Mouse (Mus musculus) CH12.LX (cell line): Measurements from ENCODE around the gene Hsh2d.

Experiments used
- CTCF ChIP-seq, 2 experiments: IDR thresholded peaks in 1 of 2; conservative IDR thresholded peaks in 1 of 2; 2 replicates each; pipeline ENCODE4 v1.5.1; 2011 to 2012; ENCODE audit warnings: low read depth in 2 of 2, low read length in 2 of 2, improper control_type of control experiment in 1 of 2, inconsistent platforms in 1 of 2, mild to moderate bottlenecking in 1 of 2, moderate library complexity in 1 of 2
- EP300 ChIP-seq: IDR thresholded peaks from 2 replicates; pipeline ENCODE4 v1.6.1; 2011; ENCODE audit warnings: low read length, improper control_type of control experiment
- JUN ChIP-seq: IDR thresholded peaks from 2 replicates; pipeline ENCODE4 v1.6.1; 2011; ENCODE audit warnings: low read depth, mild to moderate bottlenecking, low read length, improper control_type of control experiment, moderate library complexity; ENCODE audit not compliant: insufficient read depth
- RCOR1 ChIP-seq: conservative IDR thresholded peaks from 2 replicates; pipeline ENCODE4 v1.6.1; 2012; ENCODE audit warnings: low read depth, mild to moderate bottlenecking, inconsistent platforms, low read length, improper control_type of control experiment
- USF2 ChIP-seq: conservative IDR thresholded peaks from 2 replicates; pipeline ENCODE4 v1.6.1; 2011; ENCODE audit warnings: low read depth, low read length, improper control_type of control experiment

GRCm38 (mm10) chr8:72147266-72147665 is 42.2 kb upstream of the Hsh2d start:
- TF ChIP-seq RCOR1 (no peak), EP300 (no peak), USF2 (no peak), CTCF (conservative IDR thresholded peaks at IDR 0.05 in 1 of 2, IDR thresholded peaks at IDR 0.05 in 1 of 2; ENCODE audit: low read depth in 2 of 2, low read length in 2 of 2) (no peak), JUN (no peak)
